Mouse (Mus musculus): ENCODE measurements around the gene Dlec1.

- TF ChIP-seq CTCF (IDR thresholded peaks at IDR 0.05; ENCODE audit: extremely low read depth, insufficient read length, insufficient replicate concordance, low read depth, low read length), result no peak
- TF ChIP-seq POLR2A (IDR thresholded peaks at IDR 0.05; ENCODE audit: low read depth, low read length), result no peak
Observed at GRCm38 (mm10) chr9:119064296-119064695, 38.0 kb upstream of the Dlec1 start.

Data from small intestine, adult 2 months (tissue).